Mouse (Mus musculus): ENCODE results near the gene Large2.

- TF ChIP-seq POLR2A (IDR thresholded peaks at IDR 0.05; ENCODE audit: insufficient read depth, low read depth, low read length) (no peak), CTCF (IDR thresholded peaks at IDR 0.05) (no peak)
Observed at GRCm38 (mm10) chr2:92402591-92403326, 28.1 kb upstream of the Large2 start.

All from heart, adult 2 months (tissue).